Mouse (Mus musculus) frontal cortex, adult 2 months (tissue): ENCODE results near the gene Akap8. TPM values are rescaled to one million over a fixed set of nuclear protein-coding genes. Genes with fewer than 3 reads are reported as not detected.

Experiments
- DNase-seq, 2 experiments: peaks; one replicate each; pipeline ENCODE4 v3.0.0; 2022; ENCODE audit warnings: low spot score in 1 of 2; ENCODE audit errors: extremely low spot score in 1 of 2
- polyA plus RNA-seq: library from polyadenylated mRNA; depleted of rRNA; stranded (reverse); fragments of >200 nt; gene quantifications from 2 replicates; pipeline ENCODE4 v1.2.3, GENCODE M21; 2012

The Akap8 gene
- polyA plus RNA-seq, 1 experiment: 119 TPM

DNA sequence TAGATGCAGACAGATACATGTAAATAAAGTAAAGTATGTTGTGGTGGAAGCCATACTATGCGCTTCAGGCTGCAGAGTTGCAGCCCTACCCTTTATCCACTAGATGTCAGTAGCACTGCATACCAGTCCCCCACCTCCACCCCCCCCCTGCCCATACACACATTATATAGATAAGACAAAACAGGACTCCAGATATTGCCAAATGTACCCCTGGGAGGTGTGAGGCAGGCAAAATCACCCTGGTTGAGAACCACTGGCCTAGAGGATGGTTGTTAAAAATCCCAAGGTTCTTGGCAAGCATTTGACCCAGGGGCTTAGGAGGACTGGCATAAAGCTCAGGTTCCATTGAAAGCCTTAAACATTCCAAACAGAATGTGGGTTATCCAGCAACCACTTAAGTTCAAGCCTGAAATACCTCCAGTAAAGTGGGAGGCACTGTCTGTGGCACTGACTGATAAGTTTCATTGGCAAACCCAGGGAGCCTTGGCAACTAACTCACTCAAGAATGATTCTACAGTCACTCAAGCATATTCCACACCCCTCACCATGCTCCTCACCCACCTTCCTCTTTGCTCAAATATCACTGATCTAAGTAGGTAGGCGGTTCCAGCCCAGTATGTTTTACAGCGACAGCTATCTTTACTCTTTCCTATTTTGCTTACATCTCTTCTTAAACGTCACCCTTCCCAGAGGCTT is 28.1 kb upstream of the Akap8 start:
- peak in 1 of 2 experiments; percentile 73 for DNase-seq

DNA sequence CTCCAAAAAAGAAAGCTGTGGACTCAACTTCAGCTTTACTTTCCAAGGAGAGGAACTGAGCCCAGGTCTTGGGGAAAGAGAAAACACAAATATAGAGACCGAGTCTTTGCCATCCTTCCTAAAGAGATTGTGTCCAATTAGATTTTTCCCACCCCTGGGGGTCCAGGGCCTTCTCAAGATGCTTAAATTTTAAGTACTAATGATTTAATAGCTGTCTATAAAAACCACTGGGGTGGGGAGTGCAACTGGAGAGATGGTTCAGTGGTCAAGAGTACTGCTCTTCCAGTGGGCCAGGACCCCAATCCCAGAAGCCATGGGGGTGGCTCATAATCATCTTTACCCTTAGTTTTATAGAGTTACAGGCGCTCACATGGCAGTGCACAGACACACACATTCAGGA is 27.4 kb upstream of the Akap8 start:
- DNase-seq: no peak

DNA sequence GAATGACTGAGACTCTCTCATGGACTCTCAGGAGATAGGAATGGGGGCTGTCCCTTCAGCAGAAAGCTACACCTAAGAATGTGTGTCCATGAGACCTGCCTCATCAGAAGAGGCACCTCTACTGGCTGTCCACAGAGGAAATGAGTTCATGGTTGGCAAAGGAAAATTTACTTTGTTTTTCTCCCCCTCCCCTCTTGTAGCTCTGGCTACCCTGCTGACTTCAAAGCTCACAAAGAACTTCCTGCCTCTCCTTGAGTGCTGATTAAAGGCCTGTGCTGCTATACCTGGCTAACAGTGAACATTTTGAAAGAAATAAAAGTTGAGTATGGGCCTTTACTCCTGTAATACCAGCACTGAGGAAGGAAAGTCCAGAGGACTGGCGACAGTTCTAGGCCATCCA is 20.1 kb upstream of the Akap8 start:
- DNase-seq: no peak

GRCm38 (mm10) chr17:32340110-32340509 is 19.1 kb upstream of the Akap8 start:
- DNase-seq: no peak

DNA sequence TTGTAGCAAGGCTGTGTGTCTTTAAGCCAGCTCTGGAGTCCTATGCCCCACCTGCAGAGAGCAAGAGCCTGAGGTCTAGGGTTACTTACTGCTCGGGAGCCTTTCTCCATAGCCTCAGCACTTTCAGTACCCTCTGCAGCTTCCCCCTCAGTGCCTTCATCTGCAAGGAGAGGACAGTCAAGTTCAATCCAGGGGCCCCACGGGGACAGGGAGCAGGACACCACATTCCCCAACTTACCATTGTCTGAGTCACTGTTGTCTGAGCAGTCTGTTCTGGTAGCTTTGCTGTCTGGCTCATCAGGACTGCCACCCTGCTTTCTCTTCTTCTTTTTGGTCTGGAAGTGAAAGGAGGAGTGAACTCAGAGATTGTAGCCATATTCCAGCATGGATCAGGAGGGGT is 14.8 kb upstream of the Akap8 start:
- no peak for DNase-seq

- DNase-seq: no peak
These were observed 13.9 kb upstream of the Akap8 start for GRCm38 (mm10) chr17:32334921-32335320.

DNA sequence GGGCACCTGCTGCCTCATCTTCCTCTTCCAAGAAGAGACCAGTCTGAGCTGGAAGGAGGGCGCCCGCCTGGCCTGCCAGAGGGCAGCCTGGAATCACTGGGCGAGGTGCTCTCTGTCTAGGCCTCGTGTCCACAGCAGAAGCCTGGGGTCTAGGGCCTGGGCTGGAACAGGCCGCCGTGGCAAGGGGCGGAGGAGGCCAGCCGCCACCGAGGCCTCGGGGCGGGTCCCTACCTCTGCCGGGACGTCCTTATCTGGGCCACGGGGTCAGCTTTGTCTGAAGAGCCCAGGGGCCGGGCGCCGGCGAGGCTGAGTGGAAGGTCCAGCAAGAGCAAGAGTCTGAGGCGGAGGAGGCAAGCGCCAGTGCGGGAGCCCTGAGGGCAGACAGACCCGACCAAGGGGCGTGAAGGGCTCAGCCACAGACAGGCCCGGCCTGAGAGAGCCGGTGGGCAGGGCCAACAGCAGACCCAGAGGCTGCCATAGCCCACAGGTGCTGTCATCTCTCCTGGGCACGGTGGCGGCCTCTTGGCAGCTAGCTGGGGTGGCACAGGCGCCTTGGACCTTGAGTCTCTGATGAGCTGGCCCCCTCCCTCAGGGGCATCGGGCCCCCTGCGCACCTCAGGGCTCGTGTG is 12.8 kb upstream of the Akap8 start:
- no peak for DNase-seq

- no peak for DNase-seq
These were observed 6.5 kb upstream of the Akap8 start for GRCm38 (mm10) chr17:32327501-32327900.

DNA sequence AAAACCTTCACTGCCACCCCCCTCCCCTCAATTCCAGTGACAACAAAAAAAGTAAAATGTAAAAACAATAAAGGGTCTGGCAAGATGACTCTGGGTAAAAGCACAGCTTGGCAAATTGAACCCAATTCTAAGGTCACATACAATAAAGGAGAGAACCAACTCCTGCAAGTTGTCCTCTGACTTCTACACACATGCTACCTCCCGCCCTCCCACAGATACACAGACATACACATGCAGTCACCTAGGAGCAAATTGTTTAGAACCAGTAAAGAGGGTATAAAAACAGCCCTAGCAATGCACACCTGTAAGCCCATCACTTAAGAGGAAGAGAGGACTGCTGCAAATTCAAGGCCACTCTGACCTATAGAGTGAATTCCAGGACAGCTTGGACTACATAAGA is 1.8 kb upstream of the Akap8 start:
- no peak for DNase-seq

GRCm38 (mm10) chr17:32321836-32322235 is 798 bp upstream of the Akap8 start:
- no peak for DNase-seq

GRCm38 (mm10) chr17:32321390-32321734 is 324 bp upstream of the Akap8 start:
- DNase-seq: no peak

DNA sequence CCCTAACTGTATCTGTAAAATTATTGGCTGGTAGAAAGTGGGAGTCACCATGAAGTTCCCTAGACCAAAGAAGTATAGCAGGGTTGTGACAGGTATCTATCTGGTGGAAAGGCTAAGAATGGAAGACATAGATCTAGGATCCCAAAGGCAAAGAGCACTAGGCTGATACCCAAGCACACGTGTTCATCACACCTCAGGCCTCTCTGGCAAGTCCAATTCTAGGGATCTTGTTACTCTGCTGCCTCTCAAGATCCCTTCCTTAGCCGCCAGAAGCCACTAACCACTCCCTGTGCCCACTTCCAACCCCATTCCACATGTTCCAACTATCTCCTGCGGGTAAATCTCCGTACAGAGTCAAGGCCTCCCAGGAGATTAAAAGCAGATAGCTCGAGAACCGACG is 1.1 kb downstream of the Akap8 start:
- no peak for DNase-seq

- no peak for DNase-seq
These were observed 3.3 kb downstream of the Akap8 start for GRCm38 (mm10) chr17:32317708-32318107.

GRCm38 (mm10) chr17:32317032-32317431 is 4.0 kb downstream of the Akap8 start:
- DNase-seq: no peak

GRCm38 (mm10) chr17:32315560-32315959 is 5.5 kb downstream of the Akap8 start:
- DNase-seq: no peak

DNA sequence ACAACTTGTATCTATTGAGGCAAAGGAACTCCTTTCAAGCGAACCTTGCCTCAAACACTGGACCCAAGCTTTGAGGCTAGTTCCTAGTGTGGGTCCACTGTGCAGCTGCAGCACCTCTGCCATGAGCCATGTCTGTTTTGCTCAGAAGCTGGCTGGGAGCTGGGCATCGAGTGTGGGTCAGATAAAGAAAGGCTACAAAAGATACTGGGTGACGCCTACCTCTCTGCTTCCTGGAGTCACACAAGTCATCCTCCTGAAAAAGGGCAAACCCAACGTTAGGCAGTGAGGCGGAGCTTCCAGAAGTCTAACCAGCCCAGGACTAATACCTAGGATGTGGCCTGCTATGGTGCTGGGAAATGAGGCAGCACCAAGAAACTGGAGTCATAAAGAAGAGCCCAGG is 7.1 kb downstream of the Akap8 start:
- no peak for DNase-seq

DNA sequence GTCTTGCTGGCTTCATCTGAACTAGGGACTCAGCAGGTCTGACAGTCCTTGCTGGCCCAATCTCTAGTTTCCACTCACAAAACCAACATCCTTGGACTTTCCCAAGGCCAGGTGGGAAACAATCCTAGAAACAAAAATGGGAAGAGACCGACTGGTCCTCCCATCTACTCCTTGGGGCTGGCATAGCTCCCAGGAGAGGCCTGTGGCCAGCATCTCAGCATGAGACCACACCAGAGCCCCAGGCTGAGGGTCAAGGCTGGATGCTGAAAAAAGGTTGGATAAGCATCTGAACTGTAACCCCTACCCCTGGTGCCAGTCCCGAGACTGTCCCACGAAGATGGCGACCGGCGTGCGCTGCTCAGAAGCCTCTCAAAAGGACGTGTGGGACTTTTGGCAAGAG is 8.2 kb downstream of the Akap8 start:
- DNase-seq: no peak

- DNase-seq: no peak
These were observed 13.1 kb downstream of the Akap8 start for GRCm38 (mm10) chr17:32307963-32308362.

DNA sequence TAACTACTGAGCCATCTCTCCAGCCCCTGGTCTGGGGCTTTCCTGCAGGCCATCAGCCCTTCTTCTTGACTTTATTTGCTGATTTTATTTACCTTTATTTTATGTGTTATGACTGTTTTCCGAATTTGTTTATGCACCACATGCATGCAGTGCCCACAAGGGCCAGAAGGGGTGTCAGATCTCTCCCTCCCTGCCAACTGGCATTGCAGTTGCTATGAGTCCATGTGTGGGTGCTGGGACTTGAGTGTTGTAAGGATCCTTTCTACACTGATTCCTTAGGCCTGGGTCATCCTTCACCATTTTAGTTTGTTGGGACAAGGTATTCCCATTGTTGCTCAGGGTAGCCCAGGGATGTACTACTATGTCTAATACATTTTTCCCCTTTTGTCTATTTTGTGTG is 22.9 kb downstream of the Akap8 start:
- DNase-seq: no peak

GRCm38 (mm10) chr17:32295901-32296300 is 25.1 kb downstream of the Akap8 start:
- DNase-seq: no peak

DNA sequence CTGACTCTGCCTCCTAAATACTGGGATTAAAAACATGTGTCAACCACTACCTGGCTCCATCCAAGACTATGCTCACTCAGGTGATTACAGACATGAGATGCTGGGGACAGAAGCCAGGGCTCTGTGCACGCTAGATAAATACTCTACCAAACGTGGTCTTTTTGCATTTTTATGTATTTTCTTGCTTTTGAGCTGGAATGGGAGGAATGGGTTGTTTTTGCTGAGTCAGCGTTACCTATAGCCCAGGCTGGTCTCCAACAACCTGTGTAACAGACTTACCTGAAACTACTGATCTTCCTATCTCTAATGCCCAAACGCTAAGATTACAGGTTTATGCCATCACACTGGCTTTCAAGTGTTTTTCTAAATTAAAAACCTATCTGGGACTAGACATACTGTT is 25.9 kb downstream of the Akap8 start:
- no peak for DNase-seq

DNA sequence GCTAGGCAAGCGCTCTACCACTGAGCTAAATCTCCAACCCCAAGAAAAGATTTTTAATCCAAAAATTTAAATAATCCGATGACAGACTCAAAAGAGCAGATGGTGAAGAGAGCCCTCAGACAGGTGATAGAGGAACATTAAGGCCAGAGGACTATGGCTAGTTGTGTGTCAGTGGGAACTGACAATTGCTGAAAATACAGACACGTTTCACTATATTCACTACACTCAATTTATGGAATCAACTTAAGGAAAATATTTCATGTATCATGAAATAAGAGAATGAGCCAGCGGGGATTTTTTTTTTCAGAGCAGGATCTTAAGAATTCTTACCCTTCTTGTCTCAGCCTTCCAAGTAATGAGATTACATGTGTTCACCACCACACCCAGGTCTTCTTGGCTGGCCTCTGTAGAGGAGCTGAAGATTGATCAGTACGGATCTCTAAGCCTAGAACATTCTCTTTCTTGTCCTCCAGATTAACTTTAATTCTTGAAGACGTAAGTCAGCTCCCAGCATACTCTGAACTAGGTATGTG is 35.8 kb downstream of the Akap8 start:
- DNase-seq: no peak
